Mouse (Mus musculus) T-helper 17 cell (primary cell): ENCODE data around the gene Sgk1.

Experiments used
- in situ Hi-C, 2 experiments: fragments of 300-600 bp; cut with MboI, MseI; formaldehyde crosslinking; loops; 1 replicate in 1 of 2; 2 replicates in 1 of 2; pipeline ENCODE4 v1.15.1; 2025; ENCODE audit warnings: high pct_unique_total_duplicates in 2 of 2

Sgk1 gene

GRCm38 (mm10) chr10:21973676-21974075 lies 91.7 kb downstream of the Sgk1 start:
- in situ Hi-C loops = no loop called here

- in situ Hi-C loops = no loop called here
Measured at GRCm38 (mm10) chr10:21974801-21975200, 92.8 kb downstream of the Sgk1 start.

- in situ Hi-C loops = no loop called here
Measured at GRCm38 (mm10) chr10:21975384-21975783, 93.4 kb downstream of the Sgk1 start.

- in situ Hi-C loops = no loop called here
Measured at GRCm38 (mm10) chr10:21976253-21976652, 94.3 kb downstream of the Sgk1 start.

GRCm38 (mm10) chr10:21978421-21978820 lies 96.4 kb downstream of the Sgk1 start:
- in situ Hi-C loops = no loop called here

GRCm38 (mm10) chr10:21979286-21979965 lies 97.4 kb downstream of the Sgk1 start:
- in situ Hi-C loops = no loop called here

- in situ Hi-C loops = no loop called here
Measured at GRCm38 (mm10) chr10:21980780-21981435, 98.9 kb downstream of the Sgk1 start.

- in situ Hi-C loops = no loop called here
Measured at GRCm38 (mm10) chr10:21982303-21982702, 100.3 kb downstream of the Sgk1 start.

- in situ Hi-C loops = no loop called here
Measured at GRCm38 (mm10) chr10:21988489-21988888, 106.5 kb downstream of the Sgk1 start.

GRCm38 (mm10) chr10:21991351-21991840 lies 109.4 kb downstream of the Sgk1 start:
- in situ Hi-C loops = loop anchor here in 1 of 2 experiments (10.0 kb wide), 1 partner anchor 997 kb away; no protein-coding TSS in a partner anchor

GRCm38 (mm10) chr10:21991986-21992833 lies 110.2 kb downstream of the Sgk1 start:
- in situ Hi-C loops = loop anchor here in 1 of 2 experiments (10.0 kb wide), 1 partner anchor 997 kb away; no protein-coding TSS in a partner anchor

- in situ Hi-C loops = loop anchor here in 1 of 2 experiments (10.0 kb wide), 1 partner anchor 998 kb away; no protein-coding TSS in a partner anchor
Measured at GRCm38 (mm10) chr10:21992834-21993514, 111.0 kb downstream of the Sgk1 start.

- in situ Hi-C loops = loop anchor here in 1 of 2 experiments (10.0 kb wide), 1 partner anchor 999 kb away; no protein-coding TSS in a partner anchor
Measured at GRCm38 (mm10) chr10:21993515-21994373, 111.8 kb downstream of the Sgk1 start.

- in situ Hi-C loops = loop anchor here in 1 of 2 experiments (10.0 kb wide), 1 partner anchor 1000 kb away; no protein-coding TSS in a partner anchor
Measured at GRCm38 (mm10) chr10:21994431-21994914, 112.5 kb downstream of the Sgk1 start.

GRCm38 (mm10) chr10:21995221-21995620 lies 113.2 kb downstream of the Sgk1 start:
- in situ Hi-C loops = loop anchor here in 1 of 2 experiments (5.0 to 10.0 kb wide), 3 partner anchors 393 to 1000 kb away; no protein-coding TSS in a partner anchor

GRCm38 (mm10) chr10:21995661-21996308 lies 113.8 kb downstream of the Sgk1 start:
- in situ Hi-C loops = loop anchor here in 1 of 2 experiments (5.0 to 10.0 kb wide), 3 partner anchors 393 to 1001 kb away; no protein-coding TSS in a partner anchor

GRCm38 (mm10) chr10:21996660-21997447 lies 114.9 kb downstream of the Sgk1 start:
- in situ Hi-C loops = loop anchor here in 1 of 2 experiments (5.0 to 10.0 kb wide), 3 partner anchors 395 to 1002 kb away; no protein-coding TSS in a partner anchor
